Mouse (Mus musculus): ENCODE measurements around the gene Zyg11b. TPM values are rescaled to one million over a fixed set of nuclear protein-coding genes. Genes with fewer than 3 reads are reported as not detected.

Gene Zyg11b
- polyA plus RNA-seq, 1 experiment from 2014 or later: 25.8 TPM

GRCm38 (mm10) chr4:108276973-108277372 lies 23.9 kb downstream of the Zyg11b start:
- Histone ChIP-seq H3K4me3 (ENCODE audit: low read length) (no peak overlapping the region), H3K4me1 (ENCODE audit: control insufficient read depth, insufficient read depth, low read depth, low read length) (no peaks in the 10 kb centered on the region), H3K27me3 (replicated peaks; ENCODE audit: control insufficient read depth, insufficient read depth, low read length) (no peaks in the 10 kb centered on the region), H3K4me2 (ENCODE audit: low read length) (no peak overlapping the region), H3K9me3 (ENCODE audit: control insufficient read depth, low read length) (no peaks in the 10 kb centered on the region), H3K9ac (ENCODE audit: low read depth, low read length) (no peak overlapping the region), H3K27ac (ENCODE audit: low read depth, low read length) (no peak overlapping the region), H3K36me3 (ENCODE audit: control insufficient read depth, insufficient read depth, low read length) (no peaks in the 10 kb centered on the region)
- 90% methylated on average over 3 of the region's 3 CpGs for WGBS
- no peak for ATAC-seq

GRCm38 (mm10) chr4:108272286-108272685 lies 28.6 kb downstream of the Zyg11b start:
- 83% methylated on average over 4 of the region's 4 CpGs for WGBS
- H3K27me3 ChIP-seq (replicated peaks; ENCODE audit: control insufficient read depth, insufficient read depth, low read length): no peaks in the 10 kb centered on the region
- H3K9me3 ChIP-seq (ENCODE audit: control insufficient read depth, low read length): no peaks in the 10 kb centered on the region
- H3K36me3 ChIP-seq (ENCODE audit: control insufficient read depth, insufficient read depth, low read length): peaks cover 6% of the 10 kb centered on the region; the same call in 1 of the 2 replicates
- no peak overlapping the region for H3K9ac ChIP-seq (ENCODE audit: low read depth, low read length)
- no peak overlapping the region; the same call in 1 of the 2 replicates for H3K27ac ChIP-seq (ENCODE audit: low read depth, low read length)
- no peak overlapping the region for H3K4me2 ChIP-seq (ENCODE audit: low read length)
- no peaks in the 10 kb centered on the region for H3K4me1 ChIP-seq (ENCODE audit: control insufficient read depth, insufficient read depth, low read depth, low read length)
- no peak overlapping the region for H3K4me3 ChIP-seq (ENCODE audit: low read length)
- no peak for ATAC-seq

- ATAC-seq: no peak
- H3K9me3 ChIP-seq (ENCODE audit: control insufficient read depth, low read length): no peaks in the 10 kb centered on the region
- H3K4me1 ChIP-seq (ENCODE audit: control insufficient read depth, insufficient read depth, low read depth, low read length): no peaks in the 10 kb centered on the region
- H3K36me3 ChIP-seq (ENCODE audit: control insufficient read depth, insufficient read depth, low read length): peaks cover 24% of the 10 kb centered on the region
- H3K27me3 ChIP-seq (replicated peaks; ENCODE audit: control insufficient read depth, insufficient read depth, low read length): no peaks in the 10 kb centered on the region
- H3K27ac ChIP-seq (ENCODE audit: low read depth, low read length): no peak overlapping the region
- no peak overlapping the region for H3K4me2 ChIP-seq (ENCODE audit: low read length)
- H3K4me3 ChIP-seq (ENCODE audit: low read length): no peak overlapping the region
- 97% methylated on average over 7 of the region's 7 CpGs for whole genome bisulfite sequencing
- no peak overlapping the region for H3K9ac ChIP-seq (ENCODE audit: low read depth, low read length)
These were observed 35.1 kb downstream of the Zyg11b start for GRCm38 (mm10) chr4:108265774-108266173.

GRCm38 (mm10) chr4:108253317-108253716 lies 47.6 kb downstream of the Zyg11b start:
- Histone ChIP-seq H3K4me1 (ENCODE audit: control insufficient read depth, insufficient read depth, low read depth, low read length) (no peaks in the 10 kb centered on the region), H3K9me3 (ENCODE audit: control insufficient read depth, low read length) (no peaks in the 10 kb centered on the region; the same call in 1 of the 2 replicates), H3K27me3 (replicated peaks; ENCODE audit: control insufficient read depth, insufficient read depth, low read length) (no peaks in the 10 kb centered on the region), H3K27ac (ENCODE audit: low read depth, low read length) (no peak overlapping the region), H3K36me3 (ENCODE audit: control insufficient read depth, insufficient read depth, low read length) (peaks cover 51% of the 10 kb centered on the region), H3K9ac (ENCODE audit: low read depth, low read length) (no peak overlapping the region), H3K4me2 (ENCODE audit: low read length) (no peak overlapping the region), H3K4me3 (ENCODE audit: low read length) (no peak overlapping the region)
- no peak for ATAC-seq
- 93% methylated on average over 6 of the region's 6 CpGs for WGBS

GRCm38 (mm10) chr4:108250501-108250900 lies 50.4 kb downstream of the Zyg11b start:
- H3K9me3 ChIP-seq (ENCODE audit: control insufficient read depth, low read length): no peaks in the 10 kb centered on the region; the same call in 1 of the 2 replicates
- no peak overlapping the region for H3K9ac ChIP-seq (ENCODE audit: low read depth, low read length)
- no peaks in the 10 kb centered on the region for H3K4me1 ChIP-seq (ENCODE audit: control insufficient read depth, insufficient read depth, low read depth, low read length)
- ATAC-seq: no peak
- no peak overlapping the region for H3K4me2 ChIP-seq (ENCODE audit: low read length)
- no peak overlapping the region for H3K27ac ChIP-seq (ENCODE audit: low read depth, low read length)
- no peak overlapping the region for H3K4me3 ChIP-seq (ENCODE audit: low read length)
- WGBS: 97% methylated on average over 9 of the region's 9 CpGs
- no peaks in the 10 kb centered on the region for H3K27me3 ChIP-seq (replicated peaks; ENCODE audit: control insufficient read depth, insufficient read depth, low read length)
- peaks cover 46% of the 10 kb centered on the region for H3K36me3 ChIP-seq (ENCODE audit: control insufficient read depth, insufficient read depth, low read length)

- H3K4me3 ChIP-seq (ENCODE audit: low read length): no peak overlapping the region
- no peaks in the 10 kb centered on the region for H3K27me3 ChIP-seq (replicated peaks; ENCODE audit: control insufficient read depth, insufficient read depth, low read length)
- H3K9me3 ChIP-seq (ENCODE audit: control insufficient read depth, low read length): no peaks in the 10 kb centered on the region; the same call in 1 of the 2 replicates
- no peak for ATAC-seq
- no peaks in the 10 kb centered on the region for H3K4me1 ChIP-seq (ENCODE audit: control insufficient read depth, insufficient read depth, low read depth, low read length)
- H3K9ac ChIP-seq (ENCODE audit: low read depth, low read length): no peak overlapping the region
- H3K36me3 ChIP-seq (ENCODE audit: control insufficient read depth, insufficient read depth, low read length): peaks cover 45% of the 10 kb centered on the region
- WGBS: 97% methylated on average over 3 of the region's 3 CpGs
- H3K4me2 ChIP-seq (ENCODE audit: low read length): no peak overlapping the region
- H3K27ac ChIP-seq (ENCODE audit: low read depth, low read length): no peak overlapping the region
These were observed 51.6 kb downstream of the Zyg11b start for GRCm38 (mm10) chr4:108249314-108249713.

GRCm38 (mm10) chr4:108233654-108234053 lies 67.2 kb downstream of the Zyg11b start:
- peaks cover 19% of the 10 kb centered on the region for H3K36me3 ChIP-seq (ENCODE audit: control insufficient read depth, insufficient read depth, low read length)
- H3K4me2 ChIP-seq (ENCODE audit: low read length): no peak overlapping the region
- H3K4me1 ChIP-seq (ENCODE audit: control insufficient read depth, insufficient read depth, low read depth, low read length): no peaks in the 10 kb centered on the region
- no peak overlapping the region for H3K27ac ChIP-seq (ENCODE audit: low read depth, low read length)
- WGBS: 99% methylated on average over 3 of the region's 3 CpGs
- H3K9me3 ChIP-seq (ENCODE audit: control insufficient read depth, low read length): no peaks in the 10 kb centered on the region
- H3K4me3 ChIP-seq (ENCODE audit: low read length): no peak overlapping the region
- H3K27me3 ChIP-seq (replicated peaks; ENCODE audit: control insufficient read depth, insufficient read depth, low read length): no peaks in the 10 kb centered on the region
- no peak overlapping the region for H3K9ac ChIP-seq (ENCODE audit: low read depth, low read length)
- ATAC-seq: no peak

- H3K4me2 ChIP-seq (ENCODE audit: low read length): no peak overlapping the region
- no peaks in the 10 kb centered on the region for H3K27me3 ChIP-seq (replicated peaks; ENCODE audit: control insufficient read depth, insufficient read depth, low read length)
- H3K4me3 ChIP-seq (ENCODE audit: low read length): no peak overlapping the region
- H3K9ac ChIP-seq (ENCODE audit: low read depth, low read length): no peak overlapping the region
- no peak for ATAC-seq
- H3K27ac ChIP-seq (ENCODE audit: low read depth, low read length): no peak overlapping the region
- whole genome bisulfite sequencing: 51% methylated on average over 3 of the region's 3 CpGs
- H3K9me3 ChIP-seq (ENCODE audit: control insufficient read depth, low read length): no peaks in the 10 kb centered on the region
- no peaks in the 10 kb centered on the region for H3K36me3 ChIP-seq (ENCODE audit: control insufficient read depth, insufficient read depth, low read length)
- H3K4me1 ChIP-seq (ENCODE audit: control insufficient read depth, insufficient read depth, low read depth, low read length): no peaks in the 10 kb centered on the region
These were observed 75.5 kb downstream of the Zyg11b start for GRCm38 (mm10) chr4:108225341-108225872.

GRCm38 (mm10) chr4:108222507-108222906 lies 78.4 kb downstream of the Zyg11b start:
- H3K4me1 ChIP-seq (ENCODE audit: control insufficient read depth, insufficient read depth, low read depth, low read length): peaks cover 2% of the 10 kb centered on the region; the same call in 1 of the 2 replicates
- no peak overlapping the region for H3K27ac ChIP-seq (ENCODE audit: low read depth, low read length)
- ATAC-seq: no peak
- H3K36me3 ChIP-seq (ENCODE audit: control insufficient read depth, insufficient read depth, low read length): no peaks in the 10 kb centered on the region
- H3K4me2 ChIP-seq (ENCODE audit: low read length): no peak overlapping the region
- H3K9ac ChIP-seq (ENCODE audit: low read depth, low read length): no peak overlapping the region
- H3K9me3 ChIP-seq (ENCODE audit: control insufficient read depth, low read length): no peaks in the 10 kb centered on the region
- WGBS: 79% methylated on average over 5 of the region's 5 CpGs
- H3K27me3 ChIP-seq (replicated peaks; ENCODE audit: control insufficient read depth, insufficient read depth, low read length): peaks cover 10% of the 10 kb centered on the region
- H3K4me3 ChIP-seq (ENCODE audit: low read length): no peak overlapping the region

All from hindbrain, embryonic 16.5 days (tissue).